Mouse (Mus musculus): ENCODE measurements at regions not wholly inside any gene's neighbourhood (a gene's known extent, or its start where the extent isn't known, plus 50 kb on each side); places are given as distances from the start of the nearest gene placed in this dataset.

DNA sequence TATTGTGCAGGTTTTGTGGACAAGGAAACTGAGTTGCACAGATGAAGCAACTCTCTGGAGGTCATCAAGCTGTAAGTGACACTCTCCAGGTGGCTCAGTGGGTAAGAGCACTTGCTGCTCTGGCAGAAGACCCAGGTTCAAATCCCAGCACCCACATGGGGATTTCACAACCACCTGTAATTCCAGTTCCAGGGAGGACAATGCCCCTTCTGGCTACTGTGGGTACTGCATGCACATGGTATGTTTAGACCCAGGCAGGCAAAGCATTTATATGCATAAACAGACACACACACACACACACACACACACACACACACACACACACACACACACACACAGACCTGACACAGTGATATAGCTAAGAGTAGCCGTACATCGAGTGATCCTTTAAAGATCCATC lies 80.6 kb upstream of the Arid5b start:
- peak; percentile 43; the same call in 1 of the 2 replicates for TF ChIP-seq CTCF (IDR thresholded peaks at IDR 0.05; ENCODE audit: extremely low read depth, insufficient read length, insufficient replicate concordance, low read depth, low read length)
- no peak for TF ChIP-seq POLR2A (IDR thresholded peaks at IDR 0.05; ENCODE audit: low read depth, low read length)
